Mouse (Mus musculus) left cerebral cortex, postnatal 4 days (tissue): Measurements from ENCODE around the gene Rasl11a. TPM values are rescaled to one million over a fixed set of nuclear protein-coding genes. Genes with fewer than 3 reads are reported as not detected.
A peak's percentile ranks its signal among the peaks of the same experiment; 100 is the strongest.
"Not testable (repeated sequence)": the region's sequence is repeated elsewhere in the genome, so short reads cannot be mapped to it uniquely, and the experiment has no call there.

Experiments
- DNase-seq: peaks from one replicate; pipeline ENCODE4 v3.0.0-alpha.2; 2022
- intact Hi-C: fragments of 180-260 bp; cut with DNase I; formaldehyde crosslinking; loops from one replicate; pipeline ENCODE4 v1.15.1; 2025
- total RNA-seq, 2 experiments: library from RNA; stranded (reverse); gene quantifications; 2 replicates each; pipeline ENCODE4 v1.2.3; 2021

Rasl11a gene
- total RNA-seq, 2 experiments from 2014 or later, result 10.0 to 10.6 TPM

- DNase-seq, result no peak
- intact Hi-C loops, result no loop called here
Observed at GRCm38 (mm10) chr5:146883486-146884272, 38.8 kb downstream of the Rasl11a start.

- DNase-seq, result peak; percentile 15
- intact Hi-C loops, result loop anchor here (5.0 kb wide), 1 partner anchor 44 kb away; the partner anchor contains the start of gene Rasl11a
Observed at GRCm38 (mm10) chr5:146891127-146891526, 46.3 kb downstream of the Rasl11a start.

- intact Hi-C loops, result loop anchor here (5.0 kb wide), 1 partner anchor 46 kb away; the partner anchor contains the start of gene Rasl11a
- DNase-seq, result no peak
Observed at GRCm38 (mm10) chr5:146892904-146893303, 48.0 kb downstream of the Rasl11a start.

DNA sequence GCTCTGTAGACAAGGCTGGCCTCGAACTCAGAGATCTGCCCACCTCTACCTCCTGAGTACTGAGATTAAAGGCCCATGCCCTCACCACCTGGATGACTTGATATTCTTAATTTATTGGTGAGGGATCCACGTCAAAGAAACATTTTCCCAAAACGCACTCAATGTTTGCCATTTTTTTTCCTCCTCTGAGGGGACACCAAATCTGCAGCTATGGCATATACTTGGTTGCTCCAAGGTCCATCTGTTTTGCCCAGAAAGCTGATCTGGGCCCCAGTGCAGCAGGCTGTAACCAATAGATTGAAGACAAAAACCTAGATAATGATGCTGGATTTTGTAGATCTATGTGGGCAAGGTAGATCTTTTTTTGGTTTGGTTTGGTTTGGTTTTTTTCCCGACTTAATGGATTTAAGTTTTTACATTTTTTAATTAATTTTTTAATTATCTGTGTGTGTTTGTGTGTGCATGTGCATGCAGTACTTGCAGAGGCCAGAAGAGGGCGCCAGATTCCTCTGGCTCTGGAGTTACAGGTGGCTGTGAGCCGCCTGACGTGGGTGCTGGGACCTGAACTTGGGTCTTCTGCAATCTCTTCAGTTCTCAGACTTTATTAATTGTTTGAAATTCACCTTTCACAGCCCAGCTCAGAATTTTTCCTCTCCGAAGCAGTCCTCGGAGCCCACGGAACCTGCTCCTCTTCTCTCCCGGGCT lies 48.8 kb downstream of the Rasl11a start:
- intact Hi-C loops, result loop anchor here (5.0 kb wide), 1 partner anchor 46 kb away; the partner anchor contains the start of gene Rasl11a
- no peak for DNase-seq

- DNase-seq, intact Hi-C loops: not testable (repeated sequence)
Observed at GRCm38 (mm10) chr5:146895667-146896066, 50.8 kb downstream of the Rasl11a start.

- intact Hi-C loops, result no loop called here
- DNase-seq, result no peak
Observed at GRCm38 (mm10) chr5:146896973-146897372, 52.1 kb downstream of the Rasl11a start.

Other genes with a start within 250 kb of the Rasl11a start
- gene Usp12, start 50.1 kb upstream of the Rasl11a start, total RNA-seq, result 10 to 100 TPM; 49.0 to 53.9 TPM
- gene Rpl21, start 12.2 kb upstream of the Rasl11a start, total RNA-seq, result 100 to 1,000 TPM; 211 to 238 TPM
- gene Gtf3a, start 103.6 kb downstream of the Rasl11a start, total RNA-seq, result 10 to 100 TPM; 43.5 to 49.4 TPM
- gene Mtif3, start 118.7 kb downstream of the Rasl11a start, total RNA-seq, result 10 to 100 TPM; 16.0 to 16.6 TPM
- 10 to 100 TPM in 1 of 2 experiments, 1 to 10 TPM in 1; 9.7 to 10.7 TPM for gene Lnx2, start 231.5 kb downstream of the Rasl11a start, total RNA-seq
- gene Polr1d, start 232.0 kb downstream of the Rasl11a start, total RNA-seq, result 10 to 100 TPM; 93.0 to 96.0 TPM